Mouse (Mus musculus): Measurements from ENCODE around the gene Krt39.

The Krt39 gene

DNA sequence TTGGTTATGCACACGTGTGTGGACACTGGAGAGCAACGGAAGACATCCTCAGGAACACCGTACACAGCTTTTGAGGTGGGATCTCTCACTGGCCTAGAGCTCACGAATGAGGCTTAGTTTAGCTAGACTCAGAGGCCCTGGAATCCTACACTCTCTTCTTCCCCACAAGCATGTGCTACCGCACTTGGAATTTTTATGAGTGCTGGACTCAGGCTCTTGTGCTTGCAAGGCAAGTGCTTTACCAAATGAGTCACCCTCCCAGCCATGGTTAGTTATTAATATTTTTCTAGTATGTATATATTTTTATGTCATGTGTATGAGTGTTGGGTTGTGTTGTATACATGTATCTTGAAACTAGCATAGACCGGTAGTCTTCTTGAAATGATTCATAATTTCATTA, 49.2 kb downstream of the Krt39 start:
- DNase-seq (ENCODE audit: low read depth) = no peak

DNA sequence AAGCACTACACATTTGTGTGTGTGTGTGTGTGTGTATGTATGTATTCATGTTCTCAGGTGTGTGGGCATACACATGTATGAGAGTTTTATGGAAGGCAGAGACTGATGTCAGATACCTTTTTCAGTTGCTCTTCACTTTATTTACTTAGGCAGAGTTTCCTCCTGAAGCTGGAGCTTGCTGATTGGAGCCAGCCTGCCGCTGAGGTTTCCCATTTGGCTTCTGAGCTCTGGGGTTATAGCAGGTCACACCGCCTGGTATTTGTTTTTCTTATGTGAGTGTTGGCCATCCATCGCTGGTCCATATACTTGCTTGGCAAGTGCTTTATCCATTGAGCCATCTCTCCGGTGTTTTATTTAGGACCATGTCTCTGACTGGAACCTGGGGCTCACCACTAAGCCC, 51.9 kb downstream of the Krt39 start:
- DNase-seq (ENCODE audit: low read depth) = no peak

DNA sequence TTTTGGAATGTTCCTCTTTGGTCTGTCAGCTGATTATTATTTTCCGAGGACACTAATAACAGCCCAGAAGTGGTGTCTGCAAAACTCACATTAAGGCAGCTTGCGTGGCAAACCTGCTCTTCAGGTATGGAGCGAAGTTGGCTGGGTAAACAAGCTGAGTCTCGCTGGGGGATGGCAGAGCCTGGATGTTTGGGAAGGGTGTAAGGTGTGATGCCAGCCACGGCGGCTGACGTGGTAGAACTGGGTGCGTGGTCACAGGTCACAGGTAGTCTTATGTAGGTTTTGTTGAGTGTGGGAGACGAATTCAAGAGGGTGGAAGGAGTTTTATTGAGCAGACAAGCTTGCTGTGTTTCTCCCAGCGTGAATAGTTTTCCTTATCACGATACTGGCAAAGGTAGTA, 52.6 kb downstream of the Krt39 start:
- DNase-seq (ENCODE audit: low read depth) = no peak

DNA sequence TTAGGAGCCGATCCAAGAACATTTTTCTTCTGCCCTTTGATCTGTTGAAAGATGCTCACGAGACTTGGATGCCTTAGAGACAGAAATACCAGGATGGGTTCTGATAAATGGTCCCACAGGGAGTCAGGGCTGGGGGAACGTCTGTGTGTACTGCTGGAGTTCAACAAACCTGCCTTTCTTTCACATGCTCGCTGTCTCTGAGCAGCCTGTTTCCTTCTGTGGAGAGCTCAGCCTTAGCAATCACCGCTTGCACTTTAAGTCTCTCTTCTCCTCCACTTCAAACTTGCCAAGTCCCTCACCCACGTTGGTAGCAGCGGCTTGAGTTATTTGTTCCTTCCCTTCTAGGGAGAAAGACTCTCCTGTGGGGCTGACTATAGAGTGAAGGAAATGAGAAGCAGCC, 54.8 kb downstream of the Krt39 start:
- no peak for DNase-seq (ENCODE audit: low read depth)

DNA sequence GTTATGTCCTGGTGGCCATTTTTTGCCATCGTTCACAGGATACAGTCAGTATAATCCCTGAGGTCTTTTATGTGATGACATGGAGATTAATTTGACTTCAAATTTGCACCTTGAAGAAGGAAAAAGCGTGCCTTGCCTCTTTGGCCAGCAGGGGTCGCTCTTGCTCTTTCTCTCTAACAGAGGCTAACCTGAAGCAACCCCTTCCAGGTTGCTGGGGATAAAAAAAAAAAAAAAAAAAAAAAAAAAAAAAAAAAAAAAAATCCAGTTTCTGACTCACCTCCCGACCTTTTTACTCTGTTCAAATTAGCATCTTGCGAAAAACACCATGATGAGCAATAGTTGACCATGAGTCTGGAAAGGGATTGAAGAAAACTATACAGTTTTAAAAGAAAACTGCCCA, 56.3 kb downstream of the Krt39 start:
- DNase-seq (ENCODE audit: low read depth) = peak; percentile 75
